Mouse (Mus musculus) limb, embryonic 14.5 days (tissue): Measurements from ENCODE around the gene A930009A15Rik. TPM values are rescaled to one million over a fixed set of nuclear protein-coding genes. Genes with fewer than 3 reads are reported as not detected.

ENCODE experiments used
- ATAC-seq: fragments of 200-750 bp; cut with Nextera tagmentation; 2 replicates; pipeline ENCODE4 v1.8.0; 2017; ENCODE audit warnings: low read depth, moderate number of reproducible peaks, moderate TSS enrichment; ENCODE audit not compliant: low FRiP score
- DNase-seq: peaks from one replicate; pipeline ENCODE4 v3.0.0-alpha.2; 2015; ENCODE audit warnings: low spot score
- H3K27ac ChIP-seq: fragments of 300-500 bp; sonication (generic); replicated peaks from 2 replicates; pipeline ENCODE4 v1.5.1; 2014; ENCODE audit warnings: low read depth, mild to moderate bottlenecking, low read length, moderate library complexity, mixed read lengths
- H3K27me3 ChIP-seq: fragments of 300-500 bp; sonication (generic); 2 replicates; pipeline ENCODE4 v1.6.1; 2014; ENCODE audit warnings: low read length, mixed read lengths; ENCODE audit not compliant: control insufficient read depth, insufficient read depth
- H3K36me3 ChIP-seq: fragments of 300-500 bp; sonication (generic); 2 replicates; pipeline ENCODE4 v1.6.1; 2014; ENCODE audit warnings: mild to moderate bottlenecking, low read length, moderate library complexity, mixed read lengths; ENCODE audit not compliant: control insufficient read depth, insufficient read depth
- H3K4me1 ChIP-seq: fragments of 300-500 bp; sonication (generic); 2 replicates; pipeline ENCODE4 v1.6.1; 2014; ENCODE audit warnings: antibody characterized with exemption, low read length, mixed read lengths; ENCODE audit not compliant: control insufficient read depth, insufficient read depth
- H3K4me2 ChIP-seq: fragments of 300-500 bp; sonication (generic); replicated peaks from 2 replicates; pipeline ENCODE4 v1.6.1; 2014; ENCODE audit warnings: low read depth, mild to moderate bottlenecking, low read length, moderate library complexity; ENCODE audit not compliant: severe bottlenecking
- H3K4me3 ChIP-seq: fragments of 300-500 bp; sonication (generic); replicated peaks from 2 replicates; pipeline ENCODE4 v1.5.1; 2014; ENCODE audit warnings: low read length
- H3K9ac ChIP-seq: fragments of 300-500 bp; sonication (generic); 2 replicates; pipeline ENCODE4 v1.6.1; 2014; ENCODE audit warnings: mild to moderate bottlenecking, low read depth, low read length, moderate library complexity; ENCODE audit not compliant: severe bottlenecking
- H3K9me3 ChIP-seq: fragments of 300-500 bp; sonication (generic); 2 replicates; pipeline ENCODE4 v1.6.1; 2016; ENCODE audit warnings: low read length; ENCODE audit not compliant: control insufficient read depth
- POLR2A ChIP-seq: fragments of 200-500 bp; IDR thresholded peaks from 2 replicates; pipeline ENCODE4 v1.8.0; 2012; ENCODE audit warnings: inconsistent platforms, mild to moderate bottlenecking, moderate library complexity, borderline replicate concordance; ENCODE audit not compliant: insufficient read depth, insufficient read length; ENCODE audit errors: extremely low read depth
- WGBS: fragments of 180-500 bp; shearing (Covaris S2); extraction: QIAGEN DNeasy Blood & Tissue Kit; methylation state at CpG from one replicate; pipeline ENCODE4 v1.1.7; 2014; 5-methylcytosine and 5-hydroxymethylcytosine counted together
- polyA plus RNA-seq, 2 experiments: library from polyadenylated mRNA; depleted of rRNA in 1 of 2; stranded (reverse) in 1 of 2; unstranded in 1 of 2; fragments of >200 nt; fragmentation: Nextera tagmentation in 1 of 2; extraction: Ambion mirVana in 1 of 2; gene quantifications; 2 replicates each; pipeline versions ENCODE4 v1.2.1 to v1.2.3; 2012 to 2014

The A930009A15Rik gene
- polyA plus RNA-seq, 2 experiments = not detected

DNA sequence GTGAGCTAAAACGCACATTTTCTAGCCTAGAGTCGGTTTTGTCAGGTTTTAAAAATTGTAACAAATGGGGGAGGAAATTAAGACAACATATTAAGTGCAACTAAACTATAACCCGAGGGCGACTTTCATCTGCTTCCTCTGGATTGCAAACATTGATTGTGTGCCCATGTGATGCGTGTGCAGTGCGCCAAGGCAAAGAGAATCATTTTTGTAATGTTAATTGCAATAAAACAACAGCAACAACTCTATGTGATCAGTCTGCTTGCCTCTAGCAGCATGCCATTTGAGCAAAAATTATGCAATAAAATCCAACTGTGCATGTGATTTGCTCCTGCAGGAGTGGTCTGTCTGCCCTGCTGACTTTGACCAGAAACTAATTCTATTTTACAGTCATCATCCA, 56.9 kb downstream of the A930009A15Rik start:
- Histone ChIP-seq H3K27me3 (no peaks in the 10 kb centered on the region), H3K36me3 (no peaks in the 10 kb centered on the region), H3K4me1 (peaks cover 2% of the 10 kb centered on the region; the same call in 1 of the 2 replicates), H3K4me3 (no peak overlapping the region), H3K9me3 (no peaks in the 10 kb centered on the region), H3K4me2 (no peak overlapping the region), H3K9ac (no peak overlapping the region), H3K27ac (no peak overlapping the region)
- WGBS = 58% methylated on average over 6 of the region's 6 CpGs
- TF ChIP-seq POLR2A = no peak
- no peak for DNase-seq
- no peak for ATAC-seq

Other genes starting within 250 kb of the A930009A15Rik start
- gene Tmem19, start 207.5 kb upstream of the A930009A15Rik start, polyA plus RNA-seq (2012; rRNA removed) = 18.2 and 19.2 TPM in 2 replicates
- gene Tmem19, start 207.5 kb upstream of the A930009A15Rik start, polyA plus RNA-seq (2014; fragmentation: Nextera tagmentation; extraction: Ambion mirVana) = 26.4 and 30.1 TPM in 2 replicates
- gene Thap2, start 185.5 kb upstream of the A930009A15Rik start, polyA plus RNA-seq (2012; rRNA removed) = 12.5 and 12.9 TPM in 2 replicates
- 17.1 and 20.1 TPM in 2 replicates for gene Thap2, start 185.5 kb upstream of the A930009A15Rik start, polyA plus RNA-seq (2014; fragmentation: Nextera tagmentation; extraction: Ambion mirVana)
- 141 and 150 TPM in 2 replicates for gene Zfc3h1, start 185.0 kb upstream of the A930009A15Rik start, polyA plus RNA-seq (2012; rRNA removed)
- 30.5 and 31.8 TPM in 2 replicates for gene Zfc3h1, start 185.0 kb upstream of the A930009A15Rik start, polyA plus RNA-seq (2014; fragmentation: Nextera tagmentation; extraction: Ambion mirVana)
- gene Lgr5, start 17.8 kb downstream of the A930009A15Rik start, polyA plus RNA-seq (2012; rRNA removed) = 12.2 and 15.2 TPM in 2 replicates
- gene Lgr5, start 17.8 kb downstream of the A930009A15Rik start, polyA plus RNA-seq (2014; fragmentation: Nextera tagmentation; extraction: Ambion mirVana) = 9.6 and 15.8 TPM in 2 replicates
- 2.8 TPM in 2 replicates for gene Tspan8, start 246.8 kb downstream of the A930009A15Rik start, polyA plus RNA-seq (2012; rRNA removed)
- 1.8 and 2.0 TPM in 2 replicates for gene Tspan8, start 246.8 kb downstream of the A930009A15Rik start, polyA plus RNA-seq (2014; fragmentation: Nextera tagmentation; extraction: Ambion mirVana)